Mouse (Mus musculus) CH12.LX (cell line): ENCODE results near the gene Gadd45gip1. TPM values are rescaled to one million over a fixed set of nuclear protein-coding genes. Genes with fewer than 3 reads are reported as not detected.

Experiments used
- DNase-seq: peaks from one replicate; pipeline ENCODE4 v3.0.0-alpha.2; 2013; ENCODE audit errors: extremely low read depth
- H3K27ac ChIP-seq: 2 replicates; pipeline ENCODE4 v1.5.1; 2012; ENCODE audit warnings: low read depth, mild to moderate bottlenecking, control low read depth, moderate library complexity; ENCODE audit not compliant: insufficient read depth
- H3K27me3 ChIP-seq: replicated peaks from 2 replicates; pipeline ENCODE3; 2012; ENCODE audit warnings: inconsistent platforms
- H3K36me3 ChIP-seq, 2 experiments: replicated peaks in 1 of 2; 2 replicates each; pipeline versions ENCODE3 to v1.6.1; 2012; ENCODE audit warnings: inconsistent platforms in 1 of 2, low read length in 1 of 2, mild to moderate bottlenecking in 1 of 2, mixed read lengths in 1 of 2, moderate library complexity in 1 of 2; ENCODE audit not compliant: control insufficient read depth in 1 of 2, insufficient read depth in 1 of 2
- H3K4me1 ChIP-seq, 2 experiments: 2 replicates each; pipeline ENCODE4 v1.6.1; 2012; ENCODE audit warnings: inconsistent platforms in 1 of 2, moderate library complexity in 1 of 2; ENCODE audit not compliant: insufficient read depth in 2 of 2, control insufficient read depth in 1 of 2
- H3K4me2 ChIP-seq: 2 replicates; pipeline ENCODE4 v1.6.1; 2012; ENCODE audit warnings: low read depth, mild to moderate bottlenecking, control low read depth; ENCODE audit not compliant: poor library complexity, insufficient read depth, severe bottlenecking
- H3K4me3 ChIP-seq, 3 experiments: fragments of 150-350 bp in 1 of 3; sonication (generic) in 1 of 3; replicated peaks in 1 of 3; 2 replicates each; pipeline versions ENCODE3 to v1.5.1; 2011 to 2012; ENCODE audit warnings: low read depth in 2 of 3, low read length in 2 of 3, mild to moderate bottlenecking in 2 of 3, moderate library complexity in 2 of 3, control low read depth in 1 of 3, improper control_type of control experiment in 1 of 3, inconsistent platforms in 1 of 3, mixed read lengths in 1 of 3; ENCODE audit not compliant: poor library complexity in 1 of 3
- H3K79me2 ChIP-seq: replicated peaks from 2 replicates; pipeline ENCODE4 v1.6.1; 2012; ENCODE audit warnings: mild to moderate bottlenecking, moderate library complexity; ENCODE audit not compliant: control insufficient read depth, poor library complexity, insufficient read depth, severe bottlenecking; ENCODE audit errors: extremely low read depth
- H3K9ac ChIP-seq: 2 replicates; pipeline ENCODE4 v1.6.1; 2012; ENCODE audit warnings: low read depth, mild to moderate bottlenecking, control low read depth, moderate library complexity; ENCODE audit not compliant: insufficient read depth
- H3K9me3 ChIP-seq: replicated peaks from 2 replicates; pipeline ENCODE3; 2012; ENCODE audit warnings: low read length, inconsistent platforms, mixed read lengths
- BHLHE40 ChIP-seq: IDR thresholded peaks from 2 replicates; pipeline ENCODE4 v1.6.1; 2011; ENCODE audit warnings: mild to moderate bottlenecking, low read depth, low read length, improper control_type of control experiment
- CHD1 ChIP-seq: IDR thresholded peaks from 2 replicates; pipeline ENCODE4 v1.6.1; 2012; ENCODE audit warnings: low read depth, low read length, improper control_type of control experiment, inconsistent platforms
- CHD2 ChIP-seq: IDR thresholded peaks from 2 replicates; pipeline ENCODE4 v1.6.1; 2011; ENCODE audit warnings: low read length, improper control_type of control experiment
- CTCF ChIP-seq, 2 experiments: IDR thresholded peaks in 1 of 2; conservative IDR thresholded peaks in 1 of 2; 2 replicates each; pipeline ENCODE4 v1.5.1; 2011 to 2012; ENCODE audit warnings: low read depth in 2 of 2, low read length in 2 of 2, improper control_type of control experiment in 1 of 2, inconsistent platforms in 1 of 2, mild to moderate bottlenecking in 1 of 2, moderate library complexity in 1 of 2
- IRF4 ChIP-seq: IDR thresholded peaks from 2 replicates; pipeline ENCODE4 v1.6.1; 2014; ENCODE audit warnings: low read depth, mild to moderate bottlenecking, inconsistent platforms, low read length, improper control_type of control experiment
- MAX ChIP-seq: IDR thresholded peaks from 2 replicates; pipeline ENCODE4 v1.6.1; 2011; ENCODE audit warnings: low read length, improper control_type of control experiment
- MEF2A ChIP-seq: IDR thresholded peaks from 2 replicates; pipeline ENCODE4 v1.6.1; 2014; ENCODE audit warnings: low read depth, mild to moderate bottlenecking, inconsistent platforms, low read length, improper control_type of control experiment, borderline replicate concordance
- MYC ChIP-seq: IDR thresholded peaks from 2 replicates; pipeline ENCODE4 v1.6.1; 2011; ENCODE audit warnings: low read depth, mild to moderate bottlenecking, improper control_type of control experiment, low read length
- POLR2A ChIP-seq: IDR thresholded peaks from 2 replicates; pipeline ENCODE4 v1.6.1; 2011; ENCODE audit warnings: low read depth, mild to moderate bottlenecking, improper control_type of control experiment, low read length
- SIN3A ChIP-seq: IDR thresholded peaks from 2 replicates; pipeline ENCODE4 v1.6.1; 2012; ENCODE audit warnings: low read length, improper control_type of control experiment, inconsistent platforms
- SMC3 ChIP-seq: IDR thresholded peaks from 2 replicates; pipeline ENCODE4 v1.6.1; 2011; ENCODE audit warnings: low read depth, low read length, improper control_type of control experiment
- USF1 ChIP-seq: IDR thresholded peaks from 2 replicates; pipeline ENCODE4 v1.6.1; 2014; ENCODE audit warnings: low read depth, mild to moderate bottlenecking, inconsistent platforms, low read length, improper control_type of control experiment
- ZMIZ1 ChIP-seq: IDR thresholded peaks from 2 replicates; pipeline ENCODE4 v1.6.1; 2012; ENCODE audit warnings: low read depth, mild to moderate bottlenecking, inconsistent platforms, low read length, improper control_type of control experiment
- ZNF384 ChIP-seq: IDR thresholded peaks from 2 replicates; pipeline ENCODE4 v1.6.1; 2012; ENCODE audit warnings: low read depth, low read length, improper control_type of control experiment, inconsistent platforms
- dilution Hi-C: fragments of 300-500 bp; cut with MboI; formaldehyde crosslinking; loops from 2 replicates; pipeline ENCODE4 v1.14.3; 2020; ENCODE audit warnings: low sequenced_read_pairs; ENCODE audit not compliant: extremely low pct_unique_long_range_greater_than_20kb, extremely low pct_ligation_motif_present
- in situ Hi-C: fragments of 300-500 bp; cut with MboI; formaldehyde crosslinking; loops from 3 replicates; pipeline ENCODE4 v1.14.3; 2019; ENCODE audit warnings: low sequenced_read_pairs, low pct_ligation_motif_present, low pct_unique_long_range_greater_than_20kb, mixed read lengths
- polyA plus RNA-seq: library from polyadenylated mRNA; unstranded; fragments of >175 nt; gene quantifications from 2 replicates; pipeline ENCODE4 v1.2.1, GENCODE M21; 2012; ENCODE audit warnings: low read depth; ENCODE audit not compliant: insufficient read length
- total RNA-seq, 2 experiments: library from RNA; depleted of rRNA; stranded (reverse); fragments of 300-350 nt in 1 of 2; fragments of >200 nt in 1 of 2; gene quantifications; 2 replicates each; pipeline ENCODE4 v1.2.3; 2012 to 2014

Gadd45gip1 gene
- total and polyA plus RNA-seq, 3 experiments: 53.6 to 57.6 (median 56.6) TPM

DNA sequence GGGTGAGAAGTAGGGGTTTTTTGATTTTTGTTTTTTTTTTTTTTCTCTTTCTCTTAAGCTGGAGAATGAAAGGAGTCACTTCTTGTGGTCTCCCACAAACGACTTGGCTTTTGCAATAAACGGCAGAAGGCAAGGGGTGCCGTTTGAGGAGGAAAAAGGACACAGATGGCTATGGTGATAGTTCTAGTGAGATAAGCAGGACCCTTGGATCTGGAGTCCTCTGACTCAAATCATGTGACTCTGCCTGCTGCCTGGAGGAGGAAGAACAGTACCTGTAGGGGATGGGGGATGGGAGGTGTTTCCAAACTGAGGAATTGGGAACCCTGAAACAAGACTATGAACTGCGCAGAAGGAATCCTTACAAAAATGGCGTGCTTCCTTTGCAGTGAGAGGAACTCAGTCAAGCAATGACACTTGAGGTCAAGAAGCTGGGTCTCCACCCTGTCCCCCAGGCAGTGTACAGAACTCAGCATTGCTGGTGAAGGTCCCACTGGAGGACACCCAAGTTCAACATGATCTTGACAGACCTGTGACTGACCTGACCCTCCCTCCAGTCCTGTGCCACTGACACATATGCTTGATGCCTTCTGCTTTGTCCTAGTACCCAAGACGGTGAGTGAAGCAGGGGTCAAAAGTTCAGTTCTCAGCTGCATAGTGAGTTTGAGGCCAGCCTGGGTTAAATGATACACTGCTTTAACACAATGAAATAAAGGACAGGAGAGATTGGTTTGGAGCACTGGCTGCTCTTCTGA lies 16.5 kb downstream of the Gadd45gip1 start:
- Histone ChIP-seq H3K4me2 (peak overlapping the region; percentile 85), H3K4me1 (peaks cover 13 to 34% of the 10 kb centered on the region in 2 experiments), H3K36me3 (peaks cover 24 to 30% of the 10 kb centered on the region in 2 experiments), H3K27me3 (no peaks in the 10 kb centered on the region), H3K4me3 (peak overlapping the region in 2 of 3 experiments; percentile 70 to 83), H3K27ac (no peak overlapping the region), H3K9ac (peak overlapping the region; percentile 62), H3K79me2 (peaks cover 31% of the 10 kb centered on the region), H3K9me3 (no peaks in the 10 kb centered on the region)
- no peak for DNase-seq
- in situ Hi-C loops (loop anchor here (5.0 kb wide), 1 partner anchor 39 kb away; no protein-coding TSS in a partner anchor), dilution Hi-C loops (no loop called here)
- TF ChIP-seq CHD2 (peak; percentile 46; the same call in 1 of the 2 replicates), ZMIZ1 (no peak), USF1 (peak; percentile 16; the same call in 1 of the 2 replicates)

DNA sequence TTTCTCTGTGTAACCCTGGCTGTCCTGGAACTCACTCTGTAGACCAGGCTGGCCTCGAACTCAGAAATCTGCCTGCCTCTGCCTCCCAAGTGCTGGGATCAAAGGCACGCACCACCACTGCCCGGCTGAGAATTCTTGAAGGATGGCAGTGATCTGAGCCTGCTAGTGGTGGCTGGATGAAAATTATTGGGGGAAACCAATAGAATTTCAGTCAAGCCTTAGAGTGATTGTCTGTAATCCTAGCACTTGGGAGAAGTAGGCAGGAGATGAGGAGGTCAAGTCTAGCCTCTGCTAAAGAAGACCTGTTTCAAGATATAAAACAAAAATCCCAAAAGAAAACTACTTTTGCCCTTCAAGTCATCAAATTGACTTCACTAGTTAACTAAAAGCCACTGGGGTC lies 25.1 kb downstream of the Gadd45gip1 start:
- peaks cover 18 to 31% of the 10 kb centered on the region in 2 experiments for H3K36me3 ChIP-seq
- dilution Hi-C loops: no loop called here
- no peak for TF ChIP-seq SMC3
- TF ChIP-seq POLR2A: no peak
- TF ChIP-seq ZNF384: no peak
- TF ChIP-seq CHD1: no peak
- TF ChIP-seq IRF4: no peak
- TF ChIP-seq BHLHE40: no peak
- TF ChIP-seq SIN3A: no peak
- no peak for TF ChIP-seq MAX
- TF ChIP-seq CTCF (conservative IDR thresholded peaks at IDR 0.05 in 1 of 2, IDR thresholded peaks at IDR 0.05 in 1 of 2; ENCODE audit: low read depth in 2 of 2, low read length in 2 of 2): no peak
- no peak for TF ChIP-seq MYC
- TF ChIP-seq MEF2A: no peak
- TF ChIP-seq, all 38 proteins: peak for 0
- DNase-seq: no peak
- no peaks in the 10 kb centered on the region for H3K27me3 ChIP-seq
- H3K9me3 ChIP-seq: no peaks in the 10 kb centered on the region
- H3K4me2 ChIP-seq: no peak overlapping the region
- no peak overlapping the region for H3K27ac ChIP-seq
- H3K79me2 ChIP-seq: peaks cover 33% of the 10 kb centered on the region
- peak overlapping the region in 1 of 3 experiments; percentile 91 for H3K4me3 ChIP-seq
- peaks cover 9 to 17% of the 10 kb centered on the region in 2 experiments for H3K4me1 ChIP-seq
- in situ Hi-C loops: no loop called here
- no peak overlapping the region for H3K9ac ChIP-seq
